Mouse (Mus musculus) testis, adult 2 months (tissue): ENCODE results near the gene Pcnx.

Source experiments
- CTCF ChIP-seq: fragments of 200-500 bp; IDR thresholded peaks from 2 replicates; pipeline ENCODE4 v1.5.1; 2012; ENCODE audit warnings: low read depth, mild to moderate bottlenecking, inconsistent platforms, low read length, moderate library complexity; ENCODE audit not compliant: control insufficient read depth, insufficient read depth, insufficient replicate concordance
- POLR2A ChIP-seq: fragments of 200-500 bp; IDR thresholded peaks from 2 replicates; pipeline ENCODE4 v1.6.1; 2012; ENCODE audit warnings: low read depth, mild to moderate bottlenecking, inconsistent platforms, low read length, moderate library complexity; ENCODE audit not compliant: control insufficient read depth

GRCm38 (mm10) chr12:81920027-81920426, 60.2 kb downstream of the Pcnx start:
- TF ChIP-seq CTCF (no peak), POLR2A (no peak)
